Mouse (Mus musculus) bone marrow macrophage, adult 2 months (primary cell): ENCODE measurements around the gene Sgcd. TPM values are rescaled to one million over a fixed set of nuclear protein-coding genes. Genes with fewer than 3 reads are reported as not detected.

Experiments used
- H3K27ac ChIP-seq: 2 replicates; pipeline ENCODE4 v1.5.1; 2012; ENCODE audit warnings: low read depth, low read length; ENCODE audit not compliant: insufficient read depth
- H3K4me1 ChIP-seq: 2 replicates; pipeline ENCODE4 v1.6.1; 2012; ENCODE audit warnings: low read length; ENCODE audit not compliant: control insufficient read depth, insufficient read depth
- H3K4me3 ChIP-seq: 2 replicates; pipeline ENCODE4 v1.5.1; 2012; ENCODE audit warnings: mild to moderate bottlenecking, low read length, moderate library complexity; ENCODE audit not compliant: insufficient read depth
- CTCF ChIP-seq: IDR thresholded peaks from 2 replicates; pipeline ENCODE4 v1.5.1; 2012; ENCODE audit warnings: low read depth, mild to moderate bottlenecking, low read length, moderate library complexity
- POLR2A ChIP-seq: IDR thresholded peaks from 2 replicates; pipeline ENCODE4 v1.6.1; 2012; ENCODE audit warnings: mild to moderate bottlenecking, low read depth, low read length, borderline replicate concordance
- polyA plus RNA-seq: library from polyadenylated mRNA; stranded (reverse); fragments of >200 nt; gene quantifications from 2 replicates; pipeline ENCODE4 v1.2.4, GENCODE M21; 2012; ENCODE audit not compliant: missing spikeins, insufficient read depth, insufficient read length

The Sgcd gene
- polyA plus RNA-seq, 1 experiment: not detected

DNA sequence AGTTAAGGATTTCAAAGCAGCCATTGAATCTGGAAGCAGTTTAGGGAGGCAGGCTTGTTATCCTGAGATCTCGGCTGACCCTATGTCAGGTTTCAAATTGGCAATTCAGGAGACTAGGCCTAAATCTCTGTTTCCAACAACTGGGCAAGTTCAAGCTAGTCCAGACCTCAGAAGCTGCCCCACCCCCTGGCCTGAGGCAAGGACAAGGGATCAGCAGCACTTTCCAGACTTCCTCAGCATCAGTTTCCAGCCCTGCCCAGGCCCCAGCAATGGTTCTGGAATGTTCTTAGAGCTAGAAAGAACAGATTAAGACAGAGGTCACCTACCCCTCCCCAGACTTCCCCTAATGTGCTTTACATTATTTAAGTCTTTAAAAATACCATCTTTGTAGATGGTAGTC lies 1142.1 kb downstream of the Sgcd start:
- TF ChIP-seq POLR2A (no peak), CTCF (no peak)
- no peaks in the 10 kb centered on the region for H3K4me1 ChIP-seq

More for the DNA sequence above, 1142.1 kb downstream of the Sgcd start:
- no peak overlapping the region for H3K4me3 ChIP-seq
- no peak overlapping the region for H3K27ac ChIP-seq
